Mouse (Mus musculus): ENCODE measurements around the gene Taar7b. TPM values are rescaled to one million over a fixed set of nuclear protein-coding genes. Genes with fewer than 3 reads are reported as not detected.

The Taar7b gene
- not detected in 2 replicates for polyA plus RNA-seq (2014; fragmentation: Nextera tagmentation; extraction: Ambion mirVana)

DNA sequence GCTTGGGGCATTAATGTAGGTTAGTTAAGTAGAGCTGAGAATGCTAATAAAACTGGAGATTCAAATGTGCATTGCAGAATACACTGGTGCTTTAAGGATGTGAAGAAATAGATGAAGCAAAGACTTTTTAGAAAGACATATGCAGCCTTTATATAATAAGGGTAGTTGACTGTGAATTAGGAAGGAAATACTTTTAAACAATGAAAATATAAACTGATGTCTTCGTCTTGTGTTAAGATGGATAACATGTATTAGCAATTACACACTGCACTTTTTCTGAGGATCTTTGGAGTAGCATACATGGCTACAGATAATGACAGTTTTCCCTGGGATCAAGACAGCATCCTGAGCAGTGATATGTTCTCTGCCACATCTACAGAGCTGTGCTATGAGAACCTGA is at the start of gene Taar7b:
Gene Taar7b, plus strand, starts transcription at position 301 of the 400 bp plus-strand sequence.
- no peaks in the 10 kb centered on the region for H3K36me3 ChIP-seq (ENCODE audit: control insufficient read depth, insufficient read depth, low read length)
- H3K4me1 ChIP-seq (replicated peaks; ENCODE audit: control insufficient read depth, insufficient read depth, low read length): no peaks in the 10 kb centered on the region
- H3K27me3 ChIP-seq (replicated peaks; ENCODE audit: control insufficient read depth, insufficient read depth, low read length): no peaks in the 10 kb centered on the region
- H3K9me3 ChIP-seq (ENCODE audit: control insufficient read depth, low read length): no peaks in the 10 kb centered on the region
- H3K4me2 ChIP-seq: no peak within 1 kb of the TSS
- no peak for DNase-seq (ENCODE audit: low spot score)
- H3K27ac ChIP-seq (ENCODE audit: low read depth, low read length): no peak within 1 kb of the TSS
- ATAC-seq (replicated peaks; ENCODE audit: low FRiP score): no peak
- no peak within 1 kb of the TSS for H3K4me3 ChIP-seq (ENCODE audit: low read depth, low read length)
- H3K9ac ChIP-seq (ENCODE audit: low read depth, low read length): no peak within 1 kb of the TSS
- 64% methylated on average over 1 of the region's 1 CpGs for WGBS

- H3K36me3 ChIP-seq (ENCODE audit: control insufficient read depth, insufficient read depth, low read length): no peaks in the 10 kb centered on the region
- H3K27ac ChIP-seq (ENCODE audit: low read depth, low read length): no peak overlapping the region
- no peak overlapping the region for H3K4me3 ChIP-seq (ENCODE audit: low read depth, low read length)
- no peaks in the 10 kb centered on the region for H3K27me3 ChIP-seq (replicated peaks; ENCODE audit: control insufficient read depth, insufficient read depth, low read length)
- DNase-seq (ENCODE audit: low spot score) (no peak), ATAC-seq (replicated peaks; ENCODE audit: low FRiP score) (no peak)
- no peaks in the 10 kb centered on the region for H3K9me3 ChIP-seq (ENCODE audit: control insufficient read depth, low read length)
- no peak overlapping the region for H3K9ac ChIP-seq (ENCODE audit: low read depth, low read length)
- H3K4me1 ChIP-seq (replicated peaks; ENCODE audit: control insufficient read depth, insufficient read depth, low read length): no peaks in the 10 kb centered on the region
- WGBS: 78% methylated on average over 6 of the region's 6 CpGs
- H3K4me2 ChIP-seq: no peak overlapping the region
Observed at GRCm38 (mm10) chr10:23951714-23952113, 48.0 kb upstream of the Taar7b start.

DNA sequence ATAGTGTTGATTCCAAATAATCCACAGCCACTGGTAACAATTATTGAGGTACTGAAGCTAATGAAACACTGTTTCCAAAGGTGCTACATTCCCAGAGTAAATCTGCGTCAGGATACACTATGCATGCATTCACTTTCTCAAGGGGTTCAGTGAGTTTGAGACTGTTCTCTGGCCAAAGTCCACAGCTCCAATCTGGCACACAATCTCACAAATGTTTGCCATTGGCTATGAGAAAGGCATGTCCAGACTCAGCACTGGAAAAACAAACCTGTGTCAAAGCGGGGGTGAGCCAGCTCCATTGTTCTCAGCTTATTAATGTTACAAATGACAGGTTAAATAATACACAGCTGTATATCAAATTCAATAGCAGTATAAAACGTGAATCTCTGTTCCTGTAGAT is 40.7 kb upstream of the Taar7b start:
- H3K4me2 ChIP-seq: no peak overlapping the region
- ATAC-seq (replicated peaks; ENCODE audit: low FRiP score) (no peak), DNase-seq (ENCODE audit: low spot score) (no peak)
- H3K9ac ChIP-seq (ENCODE audit: low read depth, low read length): no peak overlapping the region
- H3K4me3 ChIP-seq (ENCODE audit: low read depth, low read length): no peak overlapping the region
- no peak overlapping the region for H3K27ac ChIP-seq (ENCODE audit: low read depth, low read length)
- H3K36me3 ChIP-seq (ENCODE audit: control insufficient read depth, insufficient read depth, low read length): no peaks in the 10 kb centered on the region
- H3K9me3 ChIP-seq (ENCODE audit: control insufficient read depth, low read length): no peaks in the 10 kb centered on the region
- H3K27me3 ChIP-seq (replicated peaks; ENCODE audit: control insufficient read depth, insufficient read depth, low read length): no peaks in the 10 kb centered on the region
- H3K4me1 ChIP-seq (replicated peaks; ENCODE audit: control insufficient read depth, insufficient read depth, low read length): no peaks in the 10 kb centered on the region
- 64% methylated on average over 3 of the region's 3 CpGs for WGBS

DNA sequence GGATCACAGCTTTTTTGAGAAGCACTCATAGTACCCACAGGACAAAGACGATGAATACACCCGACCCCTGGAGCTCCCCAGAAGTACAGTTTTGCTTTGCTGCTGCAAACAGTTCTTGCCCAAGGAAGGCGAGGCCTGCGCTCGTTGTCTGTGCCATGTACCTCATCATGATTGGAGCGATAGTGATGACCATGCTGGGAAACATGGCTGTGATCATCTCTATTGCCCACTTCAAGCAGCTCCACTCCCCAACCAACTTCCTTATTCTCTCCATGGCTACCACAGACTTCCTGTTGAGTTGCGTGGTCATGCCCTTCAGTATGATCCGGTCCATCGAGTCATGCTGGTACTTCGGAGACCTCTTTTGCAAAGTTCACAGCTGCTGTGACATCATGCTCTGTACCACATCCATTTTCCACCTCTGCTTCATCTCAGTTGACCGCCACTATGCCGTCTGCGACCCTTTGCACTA is 39.3 kb upstream of the Taar7b start, which contains the start of gene Taar4:
Gene Taar4, plus strand, starts transcription at position 51 of the 472 bp plus-strand sequence.
- ATAC-seq (replicated peaks; ENCODE audit: low FRiP score): no peak
- Histone ChIP-seq H3K36me3 (ENCODE audit: control insufficient read depth, insufficient read depth, low read length) (no peaks in the 10 kb centered on the region), H3K9me3 (ENCODE audit: control insufficient read depth, low read length) (no peaks in the 10 kb centered on the region), H3K9ac (ENCODE audit: low read depth, low read length) (no peak within 1 kb of the TSS), H3K4me2 (no peak within 1 kb of the TSS), H3K4me1 (replicated peaks; ENCODE audit: control insufficient read depth, insufficient read depth, low read length) (no peaks in the 10 kb centered on the region), H3K27ac (ENCODE audit: low read depth, low read length) (no peak within 1 kb of the TSS), H3K4me3 (ENCODE audit: low read depth, low read length) (no peak within 1 kb of the TSS), H3K27me3 (replicated peaks; ENCODE audit: control insufficient read depth, insufficient read depth, low read length) (no peaks in the 10 kb centered on the region)
- DNase-seq (ENCODE audit: low spot score): no peak
- WGBS: 85% methylated on average over 13 of the region's 13 CpGs

GRCm38 (mm10) chr10:23963444-23963843 is 36.3 kb upstream of the Taar7b start:
- H3K9ac ChIP-seq (ENCODE audit: low read depth, low read length): no peak overlapping the region
- WGBS: 64% methylated on average over 3 of the region's 3 CpGs
- no peaks in the 10 kb centered on the region for H3K9me3 ChIP-seq (ENCODE audit: control insufficient read depth, low read length)
- H3K4me1 ChIP-seq (replicated peaks; ENCODE audit: control insufficient read depth, insufficient read depth, low read length): no peaks in the 10 kb centered on the region
- H3K4me3 ChIP-seq (ENCODE audit: low read depth, low read length): no peak overlapping the region
- ATAC-seq (replicated peaks; ENCODE audit: low FRiP score) (no peak), DNase-seq (ENCODE audit: low spot score) (no peak)
- no peaks in the 10 kb centered on the region for H3K27me3 ChIP-seq (replicated peaks; ENCODE audit: control insufficient read depth, insufficient read depth, low read length)
- H3K36me3 ChIP-seq (ENCODE audit: control insufficient read depth, insufficient read depth, low read length): no peaks in the 10 kb centered on the region
- no peak overlapping the region for H3K27ac ChIP-seq (ENCODE audit: low read depth, low read length)
- no peak overlapping the region for H3K4me2 ChIP-seq

GRCm38 (mm10) chr10:23964921-23965610 is 34.7 kb upstream of the Taar7b start:
- Histone ChIP-seq H3K36me3 (ENCODE audit: control insufficient read depth, insufficient read depth, low read length) (no peaks in the 10 kb centered on the region), H3K9ac (ENCODE audit: low read depth, low read length) (no peak overlapping the region), H3K27ac (ENCODE audit: low read depth, low read length) (no peak overlapping the region), H3K27me3 (replicated peaks; ENCODE audit: control insufficient read depth, insufficient read depth, low read length) (no peaks in the 10 kb centered on the region), H3K4me3 (ENCODE audit: low read depth, low read length) (no peak overlapping the region), H3K9me3 (ENCODE audit: control insufficient read depth, low read length) (no peaks in the 10 kb centered on the region), H3K4me2 (no peak overlapping the region), H3K4me1 (replicated peaks; ENCODE audit: control insufficient read depth, insufficient read depth, low read length) (no peaks in the 10 kb centered on the region)
- DNase-seq (ENCODE audit: low spot score) (no peak), ATAC-seq (replicated peaks; ENCODE audit: low FRiP score) (no peak)
- 82% methylated on average over 6 of the region's 6 CpGs for WGBS

GRCm38 (mm10) chr10:23970656-23971165 is 29.0 kb upstream of the Taar7b start, which contains the start of gene Taar5:
Gene Taar5 (plus strand): TSS chr10:23970706.
- no peak for DNase-seq (ENCODE audit: low spot score)
- Histone ChIP-seq H3K27me3 (replicated peaks; ENCODE audit: control insufficient read depth, insufficient read depth, low read length) (no peaks in the 10 kb centered on the region), H3K9me3 (ENCODE audit: control insufficient read depth, low read length) (no peaks in the 10 kb centered on the region), H3K9ac (ENCODE audit: low read depth, low read length) (no peak within 1 kb of the TSS), H3K36me3 (ENCODE audit: control insufficient read depth, insufficient read depth, low read length) (no peaks in the 10 kb centered on the region), H3K4me2 (no peak within 1 kb of the TSS), H3K27ac (ENCODE audit: low read depth, low read length) (no peak within 1 kb of the TSS), H3K4me3 (ENCODE audit: low read depth, low read length) (no peak within 1 kb of the TSS), H3K4me1 (replicated peaks; ENCODE audit: control insufficient read depth, insufficient read depth, low read length) (no peaks in the 10 kb centered on the region)
- 80% methylated on average over 11 of the region's 11 CpGs for WGBS
- no peak for ATAC-seq (replicated peaks; ENCODE audit: low FRiP score)

- no peak overlapping the region for H3K4me3 ChIP-seq (ENCODE audit: low read depth, low read length)
- H3K9me3 ChIP-seq (ENCODE audit: control insufficient read depth, low read length): no peaks in the 10 kb centered on the region
- no peak overlapping the region for H3K9ac ChIP-seq (ENCODE audit: low read depth, low read length)
- no peak overlapping the region for H3K27ac ChIP-seq (ENCODE audit: low read depth, low read length)
- no peaks in the 10 kb centered on the region for H3K36me3 ChIP-seq (ENCODE audit: control insufficient read depth, insufficient read depth, low read length)
- no peak for DNase-seq (ENCODE audit: low spot score)
- H3K4me1 ChIP-seq (replicated peaks; ENCODE audit: control insufficient read depth, insufficient read depth, low read length): no peaks in the 10 kb centered on the region
- no peak for ATAC-seq (replicated peaks; ENCODE audit: low FRiP score)
- no peaks in the 10 kb centered on the region for H3K27me3 ChIP-seq (replicated peaks; ENCODE audit: control insufficient read depth, insufficient read depth, low read length)
- 78% methylated on average over 5 of the region's 5 CpGs for WGBS
- H3K4me2 ChIP-seq: no peak overlapping the region
Observed at GRCm38 (mm10) chr10:23971256-23971655, 28.5 kb upstream of the Taar7b start.

DNA sequence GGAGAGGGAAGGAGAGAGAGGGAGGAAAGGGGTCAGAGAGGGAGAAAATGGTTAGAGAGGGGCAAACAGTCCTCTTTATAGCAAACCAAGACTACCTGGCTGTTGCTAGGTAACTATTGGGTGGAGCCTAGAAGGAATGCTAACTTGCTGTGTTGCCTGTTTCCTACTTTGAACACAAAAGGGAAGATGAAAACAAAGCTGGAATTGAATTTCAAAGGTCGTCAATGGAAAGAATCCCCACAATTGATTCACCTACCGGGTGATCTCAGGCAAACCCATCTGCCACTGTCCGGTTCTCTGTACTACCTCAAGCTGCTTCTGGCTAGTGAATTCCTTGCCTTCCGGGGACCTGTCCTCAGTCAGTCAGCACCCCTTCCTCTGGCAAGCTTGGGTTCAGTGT is 21.8 kb upstream of the Taar7b start:
- Histone ChIP-seq H3K27me3 (replicated peaks; ENCODE audit: control insufficient read depth, insufficient read depth, low read length) (no peaks in the 10 kb centered on the region), H3K4me2 (no peak overlapping the region), H3K4me3 (ENCODE audit: low read depth, low read length) (no peak overlapping the region), H3K9me3 (ENCODE audit: control insufficient read depth, low read length) (no peaks in the 10 kb centered on the region), H3K4me1 (replicated peaks; ENCODE audit: control insufficient read depth, insufficient read depth, low read length) (no peaks in the 10 kb centered on the region), H3K9ac (ENCODE audit: low read depth, low read length) (no peak overlapping the region), H3K36me3 (ENCODE audit: control insufficient read depth, insufficient read depth, low read length) (no peaks in the 10 kb centered on the region), H3K27ac (ENCODE audit: low read depth, low read length) (no peak overlapping the region)
- ATAC-seq (replicated peaks; ENCODE audit: low FRiP score) (no peak), DNase-seq (ENCODE audit: low spot score) (no peak)
- 61% methylated on average over 4 of the region's 4 CpGs for WGBS

Data from liver, embryonic 11.5 days (tissue).